Mouse (Mus musculus) CD4-positive naive resting alpha-beta T cell, adult 57 days (primary cell): ENCODE measurements around the gene Rasl12. TPM values are rescaled to one million over a fixed set of nuclear protein-coding genes. Genes with fewer than 3 reads are reported as not detected.

Experiments
- total RNA-seq: library from RNA; stranded (reverse); gene quantifications from one replicate; pipeline ENCODE4 v1.2.4, GENCODE M21; 2023

The Rasl12 gene
- 0.24 TPM for total RNA-seq

GRCm38 (mm10) chr9:65398279-65398678, at the start of gene Rasl12:
Gene Rasl12, plus strand, starts transcription at chr9:65398506.

DNA sequence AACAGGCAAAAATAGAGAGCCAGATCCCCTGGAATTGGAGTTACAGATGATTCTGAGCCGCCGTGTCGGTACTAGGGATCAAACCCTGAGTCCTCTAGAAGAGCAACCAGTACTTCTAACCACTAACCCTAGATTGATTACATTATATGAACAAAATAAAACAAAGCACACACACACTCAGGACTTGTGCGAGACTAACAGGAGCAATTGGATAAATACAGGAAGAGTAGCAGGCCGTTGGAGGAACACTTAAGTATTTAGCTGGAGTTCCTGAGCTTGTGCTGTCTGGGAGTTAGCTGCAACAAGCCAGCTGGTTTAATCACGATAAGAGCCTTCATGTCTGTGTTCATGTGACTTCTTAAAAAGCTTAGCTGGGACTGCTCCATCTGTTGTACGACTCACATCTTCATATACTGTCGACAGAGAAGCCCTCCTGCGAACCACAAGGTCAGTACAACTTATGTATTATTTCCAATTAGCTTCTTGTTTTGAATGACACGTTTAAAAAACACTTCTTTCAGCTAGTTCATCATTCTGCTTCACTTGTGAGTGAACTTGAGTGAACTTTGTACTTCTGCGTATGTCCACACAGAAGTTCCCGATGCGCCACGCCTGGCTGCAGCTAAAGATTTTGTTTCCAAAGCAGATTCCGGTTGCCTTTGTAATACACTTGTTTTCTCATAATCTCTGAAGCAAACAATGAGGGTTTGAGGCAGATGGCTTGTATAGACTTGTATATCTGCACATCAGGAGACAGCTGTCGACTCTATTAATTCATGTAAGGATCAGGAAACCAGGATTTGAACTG, 37.5 kb upstream of the Rasl12 start, which contains the start of gene Ubap1l:
Ubap1l (plus strand) TSS at position 401 of the 808 bp plus-strand sequence.

GRCm38 (mm10) chr9:65391613-65391964, 6.7 kb upstream of the Rasl12 start, which contains the start of gene Kbtbd13:
Gene Kbtbd13, minus strand, starts transcription at chr9:65391652.

DNA sequence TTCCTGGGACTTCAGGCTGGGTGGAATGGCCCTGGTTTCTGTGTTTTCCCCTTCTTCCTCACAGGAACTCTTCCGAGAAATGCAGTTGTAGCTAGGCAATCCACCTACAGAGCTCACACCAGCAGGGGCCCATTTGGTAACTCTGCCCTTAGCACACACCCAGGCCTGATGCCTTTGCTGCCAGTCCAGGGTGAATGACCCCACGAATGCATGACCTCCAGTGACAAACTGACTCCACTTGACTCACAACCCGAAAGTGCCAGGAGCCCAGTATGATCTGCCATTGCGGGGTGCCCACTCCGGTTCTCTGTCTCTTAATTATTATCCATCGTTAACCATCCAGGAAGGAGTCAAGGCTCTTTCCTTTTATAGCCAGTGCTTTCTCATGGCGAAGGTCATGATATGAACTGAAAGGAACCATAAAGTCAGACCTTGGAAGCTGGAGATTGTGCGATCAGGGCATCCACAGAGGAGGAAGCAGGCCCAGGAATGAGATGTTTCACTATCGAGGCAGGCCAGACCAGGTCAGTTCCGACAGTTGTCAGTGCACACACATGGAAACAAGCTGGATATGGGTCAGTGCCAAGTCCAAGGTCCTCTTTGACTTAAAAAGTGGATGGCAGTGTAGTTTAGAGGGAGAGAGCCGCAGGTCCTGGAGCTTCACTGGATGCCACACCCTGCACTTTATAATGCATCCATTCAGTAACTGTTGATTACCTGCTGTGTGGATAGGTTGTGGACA, 24.6 kb downstream of the Rasl12 start, which contains the start of gene Slc51b:
Slc51b (minus strand) TSS at position 196 of the 742 bp plus-strand sequence.

DNA sequence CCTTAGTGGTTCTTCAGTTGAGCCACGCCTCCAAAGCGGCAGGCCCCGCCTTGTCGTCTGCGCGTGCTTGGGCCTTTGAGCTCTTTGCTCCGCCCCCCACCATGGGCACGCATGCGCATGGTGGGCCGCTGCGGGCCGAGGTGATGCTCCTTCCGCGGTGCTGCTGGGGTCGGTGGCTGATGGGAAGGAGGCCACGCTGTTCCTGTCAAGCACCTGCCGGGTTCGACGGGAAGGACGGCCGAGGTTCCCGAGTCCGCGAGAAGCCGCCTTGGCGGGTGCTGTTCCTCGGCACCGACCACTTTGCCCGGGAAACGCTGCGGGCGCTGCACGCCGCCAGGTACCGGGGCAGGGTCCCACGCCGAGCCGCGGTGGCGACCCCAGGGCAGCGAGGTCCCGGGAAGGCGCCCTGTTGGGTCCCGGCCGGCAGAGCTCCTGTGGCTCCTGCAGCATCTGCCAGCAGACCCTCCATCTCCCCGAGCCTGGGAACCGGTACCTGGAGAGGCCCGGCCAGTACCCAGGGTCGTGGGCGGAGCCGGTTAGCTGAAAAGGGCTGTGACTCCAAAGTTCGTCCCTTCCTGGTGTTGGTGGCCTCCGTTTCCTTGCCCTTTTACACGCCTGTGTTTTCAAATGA, 37.5 kb downstream of the Rasl12 start, which contains the start of gene Mtfmt:
Mtfmt (plus strand) TSS at position 112 of the 631 bp plus-strand sequence.

GRCm38 (mm10) chr9:65460732-65461442, 62.6 kb downstream of the Rasl12 start, which contains the start of gene Spg21:
Gene Spg21, plus strand, starts transcription at chr9:65460947.

Other genes starting within 250 kb of the Rasl12 start
- 7.2 TPM for gene Parp16, start 203.2 kb upstream of the Rasl12 start, total RNA-seq
- not detected for gene Cilp, start 133.3 kb upstream of the Rasl12 start, total RNA-seq
- gene Clpx, start 104.2 kb upstream of the Rasl12 start, total RNA-seq: 28.9 TPM
- gene Pdcd7, start 52.4 kb upstream of the Rasl12 start, total RNA-seq: 20.0 TPM
- not detected for gene Ubap1l, start 37.5 kb upstream of the Rasl12 start, total RNA-seq
- gene Kbtbd13, start 6.9 kb upstream of the Rasl12 start, total RNA-seq: not detected
- gene Slc51b, start 24.4 kb downstream of the Rasl12 start, total RNA-seq: not detected
- gene Mtfmt, start 37.3 kb downstream of the Rasl12 start, total RNA-seq: 25.8 TPM
- gene Spg21, start 62.4 kb downstream of the Rasl12 start, total RNA-seq: 49.9 TPM
- not detected for gene Ankdd1a, start 121.7 kb downstream of the Rasl12 start, total RNA-seq
- 37.3 TPM for gene Plekho2, start 181.5 kb downstream of the Rasl12 start, total RNA-seq
- not detected for gene Pif1, start 188.7 kb downstream of the Rasl12 start, total RNA-seq
- 0.92 TPM for gene Rbpms2, start 231.1 kb downstream of the Rasl12 start, total RNA-seq